Mouse (Mus musculus) hindbrain, embryonic 10.5 days (tissue): ENCODE results near the gene Hebp1. TPM values are rescaled to one million over a fixed set of nuclear protein-coding genes. Genes with fewer than 3 reads are reported as not detected.

ENCODE experiments used
- DNase-seq: peaks from one replicate; pipeline ENCODE4 v3.0.0-alpha.2; 2017; ENCODE audit warnings: low spot score
- H3K27ac ChIP-seq: fragments of 300-500 bp; sonication (generic); 2 replicates; pipeline ENCODE4 v1.5.1; 2016; ENCODE audit warnings: mild to moderate bottlenecking, moderate library complexity
- H3K27me3 ChIP-seq: fragments of 300-500 bp; sonication (generic); 2 replicates; pipeline ENCODE4 v1.6.1; 2016; ENCODE audit warnings: mild to moderate bottlenecking; ENCODE audit not compliant: poor library complexity, insufficient read depth, severe bottlenecking
- H3K36me3 ChIP-seq: fragments of 300-500 bp; sonication (generic); 2 replicates; pipeline ENCODE4 v1.6.1; 2016; ENCODE audit warnings: mild to moderate bottlenecking, moderate library complexity
- H3K4me1 ChIP-seq: fragments of 300-500 bp; sonication (generic); replicated peaks from 2 replicates; pipeline ENCODE4 v1.6.1; 2016; ENCODE audit warnings: mild to moderate bottlenecking
- H3K4me3 ChIP-seq: fragments of 300-500 bp; sonication (generic); 2 replicates; pipeline ENCODE4 v1.5.1; 2016; ENCODE audit warnings: mild to moderate bottlenecking, moderate library complexity
- H3K9me3 ChIP-seq: fragments of 300-500 bp; sonication (generic); 2 replicates; pipeline ENCODE4 v1.6.1; 2016; ENCODE audit warnings: mild to moderate bottlenecking, moderate library complexity
- WGBS: fragments of 180-500 bp; shearing (Covaris S2); methylation state at CpG from one replicate; pipeline ENCODE4 v1.1.7; 2016; 5-methylcytosine and 5-hydroxymethylcytosine counted together
- polyA plus RNA-seq: library from polyadenylated mRNA; unstranded; fragments of >200 nt; fragmentation: Nextera tagmentation; extraction: Ambion mirVana; gene quantifications from 2 replicates; pipeline ENCODE4 v1.2.1, GENCODE M21; 2016

The Hebp1 gene
- polyA plus RNA-seq, 1 experiment from 2014 or later = 9.0 TPM

DNA sequence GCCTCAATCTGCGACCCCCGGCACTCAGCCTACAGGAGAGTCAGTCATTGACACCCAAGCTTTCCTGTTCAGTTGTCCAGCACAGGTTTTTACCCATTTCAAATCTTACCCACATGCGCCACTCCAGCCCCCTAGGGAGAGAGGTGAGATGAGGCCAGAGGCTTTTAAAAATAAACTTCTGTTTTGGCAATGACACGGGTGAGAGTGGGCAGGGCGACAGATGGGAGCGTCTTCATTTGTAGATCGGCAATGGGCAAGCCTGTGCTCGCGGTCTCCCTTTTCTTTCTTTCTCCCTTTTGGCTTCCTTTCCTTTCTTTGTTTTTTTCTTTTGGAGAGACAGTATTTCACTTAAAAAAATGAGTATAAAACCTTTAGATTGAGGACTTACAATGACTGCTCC lies 64.3 kb downstream of the Hebp1 start:
- no peak for DNase-seq
- H3K9me3 ChIP-seq = no peaks in the 10 kb centered on the region
- no peaks in the 10 kb centered on the region for H3K27me3 ChIP-seq
- WGBS = 90% methylated on average over 9 of the region's 9 CpGs
- no peak overlapping the region for H3K4me3 ChIP-seq
- H3K4me1 ChIP-seq = peaks cover 24% of the 10 kb centered on the region
- no peak overlapping the region for H3K27ac ChIP-seq
- H3K36me3 ChIP-seq = no peaks in the 10 kb centered on the region

- H3K36me3 ChIP-seq = no peaks in the 10 kb centered on the region
- no peaks in the 10 kb centered on the region for H3K27me3 ChIP-seq
- no peak for DNase-seq
- no peak overlapping the region for H3K4me3 ChIP-seq
- H3K27ac ChIP-seq = no peak overlapping the region
- WGBS = 88% methylated on average over 7 of the region's 7 CpGs
- no peaks in the 10 kb centered on the region for H3K9me3 ChIP-seq
- H3K4me1 ChIP-seq = peaks cover 20% of the 10 kb centered on the region
These were observed 64.7 kb downstream of the Hebp1 start for GRCm38 (mm10) chr6:135133086-135133485.

GRCm38 (mm10) chr6:135124755-135125380 lies 73.0 kb downstream of the Hebp1 start:
- WGBS = 61% methylated on average over 5 of the region's 5 CpGs
- peak; percentile 24 for DNase-seq

DNA sequence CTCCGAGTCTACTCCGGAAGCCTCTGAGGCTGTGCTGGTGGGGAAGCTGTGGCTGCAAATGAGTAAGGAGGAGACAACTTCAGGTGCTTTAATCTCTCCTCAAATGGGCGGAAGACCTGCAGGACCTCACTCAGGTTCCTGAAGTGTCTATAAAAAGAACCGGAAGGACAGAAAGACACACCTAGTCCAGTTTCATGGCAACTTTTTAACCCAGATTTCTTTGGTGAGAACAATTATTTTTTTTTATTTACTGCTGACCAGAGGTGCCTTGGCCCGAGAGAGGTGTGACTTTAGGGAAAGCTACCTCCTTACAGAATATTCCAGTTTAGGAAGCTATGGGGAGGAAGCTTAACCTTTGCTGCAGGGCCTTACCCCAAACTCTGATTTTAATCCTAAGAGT lies 79.6 kb downstream of the Hebp1 start, which contains the start of gene Gprc5d:
Gprc5d (minus strand) TSS at position 101 of the 400 bp plus-strand sequence.
- H3K4me3 ChIP-seq = no peak within 1 kb of the TSS
- DNase-seq = no peak
- peaks cover 28% of the 10 kb centered on the region for H3K27me3 ChIP-seq
- no peaks in the 10 kb centered on the region for H3K36me3 ChIP-seq
- H3K9me3 ChIP-seq = no peaks in the 10 kb centered on the region
- peaks cover 3% of the 10 kb centered on the region for H3K4me1 ChIP-seq
- no peak within 1 kb of the TSS for H3K27ac ChIP-seq
- 90% methylated on average over 5 of the region's 5 CpGs for WGBS

More at GRCm38 (mm10) chr6:135124755-135125380, 73.0 kb downstream of the Hebp1 start:
- Histone ChIP-seq H3K27me3 (no peaks in the 10 kb centered on the region), H3K27ac (no peak overlapping the region), H3K9me3 (no peaks in the 10 kb centered on the region), H3K36me3 (no peaks in the 10 kb centered on the region), H3K4me3 (no peak overlapping the region), H3K4me1 (peaks cover 4% of the 10 kb centered on the region)

DNA sequence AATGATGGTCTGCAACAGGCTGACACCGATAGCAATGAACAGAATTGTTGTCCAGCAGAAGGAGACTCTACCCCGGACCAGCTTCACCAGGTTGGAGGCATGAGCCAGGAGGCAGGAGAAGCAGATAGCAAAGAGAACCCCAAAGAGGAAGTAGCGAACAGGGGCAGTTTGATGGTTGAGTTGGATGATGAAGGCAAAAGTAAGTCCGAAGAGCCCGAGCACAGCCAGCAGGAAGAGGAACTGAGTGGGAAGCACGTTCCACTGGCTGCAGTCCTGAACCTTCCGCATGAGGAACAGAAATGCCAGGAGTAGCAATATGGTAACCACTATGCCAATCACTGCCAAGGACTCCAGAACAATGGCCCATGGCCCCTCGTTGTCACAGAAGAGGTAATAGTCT lies 81.3 kb downstream of the Hebp1 start:
- peaks cover 16% of the 10 kb centered on the region for H3K4me1 ChIP-seq
- H3K9me3 ChIP-seq = no peaks in the 10 kb centered on the region
- H3K27me3 ChIP-seq = peaks cover 28% of the 10 kb centered on the region

DNA sequence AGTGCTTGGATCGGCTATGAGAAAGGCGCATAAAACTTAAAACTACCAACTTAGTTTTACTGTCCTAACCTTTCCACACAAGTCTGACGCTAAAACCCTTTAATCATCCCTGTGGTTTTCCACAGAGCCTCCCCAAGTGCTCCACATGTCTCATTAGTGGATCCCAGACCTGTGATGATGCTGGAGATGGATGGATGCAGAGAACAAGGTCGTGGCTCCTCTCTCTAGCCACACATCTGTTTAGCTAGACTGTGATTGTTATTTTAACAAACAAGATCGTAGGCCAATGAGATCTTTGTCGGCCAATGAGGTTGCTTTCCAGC lies 84.7 kb downstream of the Hebp1 start:
- DNase-seq = no peak
- Histone ChIP-seq H3K4me3 (no peak overlapping the region), H3K9me3 (no peaks in the 10 kb centered on the region), H3K4me1 (peaks cover 16% of the 10 kb centered on the region), H3K27me3 (peaks cover 51% of the 10 kb centered on the region), H3K36me3 (no peaks in the 10 kb centered on the region), H3K27ac (peak overlapping the region; percentile 71)
- WGBS = 15% methylated on average over 6 of the region's 6 CpGs

More for the DNA sequence above, 81.3 kb downstream of the Hebp1 start:
- no peaks in the 10 kb centered on the region for H3K36me3 ChIP-seq
- no peak overlapping the region for H3K4me3 ChIP-seq
- no peak overlapping the region for H3K27ac ChIP-seq
- DNase-seq = no peak
- WGBS = 92% methylated on average over 8 of the region's 8 CpGs

DNA sequence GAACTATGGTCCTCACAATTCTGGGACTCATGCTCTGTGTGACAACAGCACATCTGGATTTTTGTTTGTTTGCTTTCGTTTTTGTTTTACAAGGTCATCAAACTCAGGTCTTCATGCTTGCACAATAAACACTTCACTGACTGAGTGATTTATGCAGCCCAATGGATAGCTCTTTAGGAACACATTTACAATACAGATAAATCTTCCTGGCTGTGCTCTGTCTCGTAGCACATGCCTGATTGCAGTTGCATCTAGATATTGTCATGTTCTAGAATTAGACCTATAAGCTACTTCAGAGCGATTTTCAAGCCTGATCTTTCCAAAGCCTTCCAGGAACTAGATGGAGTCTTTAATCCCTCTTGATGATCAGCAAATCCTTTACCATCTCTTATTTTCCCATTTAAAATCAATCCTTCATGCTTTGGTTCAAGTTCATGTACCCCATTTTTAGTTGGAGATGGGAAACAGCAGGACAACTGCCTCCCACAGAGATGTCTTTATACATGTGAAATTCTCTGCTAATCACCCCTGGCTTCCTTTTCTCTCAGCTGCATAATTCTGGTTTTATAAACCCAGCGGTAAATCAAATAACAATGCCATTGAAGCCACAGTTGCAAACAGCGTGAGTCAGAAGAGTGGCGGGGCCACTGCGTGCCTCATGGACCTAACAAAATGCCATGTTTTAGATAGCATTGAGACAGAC lies 85.3 kb downstream of the Hebp1 start:
- Histone ChIP-seq H3K27me3 (peaks cover 51% of the 10 kb centered on the region), H3K4me3 (no peak overlapping the region), H3K4me1 (peaks cover 16% of the 10 kb centered on the region), H3K27ac (peak overlapping the region; percentile 71; the same call in 1 of the 2 replicates), H3K9me3 (no peaks in the 10 kb centered on the region), H3K36me3 (no peaks in the 10 kb centered on the region)
- peak; percentile 48 for DNase-seq
- WGBS = 19% methylated on average over 7 of the region's 7 CpGs

- Histone ChIP-seq H3K27ac (no peak overlapping the region), H3K9me3 (no peaks in the 10 kb centered on the region), H3K27me3 (peaks cover 49% of the 10 kb centered on the region), H3K4me1 (peaks cover 18% of the 10 kb centered on the region), H3K4me3 (no peak overlapping the region), H3K36me3 (no peaks in the 10 kb centered on the region)
- no peak for DNase-seq
- WGBS = 87% methylated on average over 6 of the region's 6 CpGs
These were observed 90.8 kb downstream of the Hebp1 start for GRCm38 (mm10) chr6:135107014-135107413.

DNA sequence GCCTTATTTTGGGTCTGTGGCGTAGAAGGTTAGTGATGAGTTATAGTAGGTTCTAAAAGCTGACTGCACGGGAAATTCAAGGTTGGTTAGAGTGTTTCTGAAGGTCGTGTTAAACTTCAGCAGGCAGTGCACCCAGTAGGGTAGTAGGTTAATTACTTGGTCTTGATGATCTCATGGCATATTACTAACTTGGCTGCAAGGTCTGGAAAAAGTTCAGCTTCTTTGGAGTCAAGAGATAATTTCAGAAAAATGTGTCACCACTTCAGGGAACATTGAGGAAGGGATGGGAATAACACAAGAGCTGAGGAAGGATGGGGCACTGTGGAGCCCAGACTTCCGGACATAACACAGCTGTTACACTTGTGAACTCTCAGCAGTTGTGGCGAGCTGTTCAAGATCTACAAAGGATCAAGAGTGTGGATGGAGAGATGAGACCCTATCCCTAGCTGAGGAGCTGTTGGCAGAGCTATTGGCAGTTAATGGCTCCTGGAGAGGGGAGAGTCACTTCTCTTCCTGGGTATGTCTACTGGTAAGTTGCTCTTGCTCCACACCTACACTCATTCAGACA lies 95.0 kb downstream of the Hebp1 start:
- no peak for DNase-seq
- H3K27ac ChIP-seq = no peak overlapping the region
- H3K4me3 ChIP-seq = no peak overlapping the region
- peaks cover 27% of the 10 kb centered on the region for H3K27me3 ChIP-seq
- 84% methylated on average over 5 of the region's 5 CpGs for WGBS
- peaks cover 21% of the 10 kb centered on the region for H3K4me1 ChIP-seq
- no peaks in the 10 kb centered on the region for H3K36me3 ChIP-seq
- H3K9me3 ChIP-seq = no peaks in the 10 kb centered on the region

GRCm38 (mm10) chr6:135100787-135101472 lies 96.9 kb downstream of the Hebp1 start:
- no peak for DNase-seq
- H3K27ac ChIP-seq = no peak overlapping the region
- peaks cover 23% of the 10 kb centered on the region for H3K4me1 ChIP-seq
- no peak overlapping the region for H3K4me3 ChIP-seq
- no peaks in the 10 kb centered on the region for H3K36me3 ChIP-seq
- no peaks in the 10 kb centered on the region for H3K9me3 ChIP-seq
- 81% methylated on average over 15 of the region's 15 CpGs for WGBS
- H3K27me3 ChIP-seq = peaks cover 25% of the 10 kb centered on the region

DNA sequence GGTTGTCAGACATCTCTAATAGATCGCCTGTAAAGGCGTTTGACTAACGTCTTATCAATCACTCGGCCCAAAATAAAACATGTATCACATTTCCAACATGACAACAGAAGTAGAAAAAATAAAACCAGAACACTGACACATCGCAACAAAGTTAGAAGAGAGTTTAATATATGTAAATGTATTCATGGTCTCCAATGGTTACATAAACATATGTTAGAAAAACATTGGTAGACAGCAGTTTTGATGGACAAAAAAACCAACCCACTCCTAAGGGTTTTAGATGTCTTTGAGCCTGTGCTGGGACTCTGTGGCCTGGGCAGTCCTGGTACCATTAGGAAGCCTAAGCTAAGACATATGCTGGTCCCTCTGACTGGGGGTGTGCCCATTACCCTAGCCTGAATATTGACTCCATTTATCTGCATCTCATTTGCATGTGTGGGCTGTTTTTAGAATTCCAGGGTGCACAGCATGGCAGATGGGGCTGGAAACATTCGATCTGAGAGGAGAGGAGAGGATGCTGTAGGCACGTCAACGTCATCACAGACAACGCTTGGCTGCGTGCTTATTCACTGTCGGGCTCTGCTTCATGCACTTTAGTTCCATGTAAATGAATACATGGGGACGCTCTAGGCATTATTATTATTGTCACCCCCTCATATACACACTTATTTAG lies 104.9 kb downstream of the Hebp1 start:
- DNase-seq = no peak
- H3K27me3 ChIP-seq = peaks cover 10% of the 10 kb centered on the region
- H3K4me3 ChIP-seq = no peak overlapping the region
- H3K4me1 ChIP-seq = peaks cover 23% of the 10 kb centered on the region
- H3K9me3 ChIP-seq = no peaks in the 10 kb centered on the region
- H3K36me3 ChIP-seq = no peaks in the 10 kb centered on the region
- WGBS = 86% methylated on average over 12 of the region's 12 CpGs
- H3K27ac ChIP-seq = no peak overlapping the region

DNA sequence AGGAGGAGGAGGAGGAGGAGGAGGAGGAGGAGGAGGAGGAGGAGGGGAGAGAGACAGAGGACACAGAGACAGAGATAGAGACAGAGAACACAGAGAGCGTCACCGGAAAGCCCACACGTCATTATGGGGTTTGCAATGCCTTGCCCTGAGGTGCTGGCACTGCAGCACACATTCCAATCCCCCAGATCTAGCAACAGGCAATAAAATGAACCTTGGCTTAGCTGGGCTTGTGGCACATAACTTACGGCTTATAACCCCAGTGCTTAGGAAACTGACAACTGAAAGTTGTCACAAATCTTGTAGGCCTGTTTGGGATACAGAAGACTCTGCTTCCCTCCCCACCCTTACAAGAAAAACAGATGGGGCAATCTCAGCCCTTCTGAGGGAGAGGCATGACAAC lies 107.2 kb downstream of the Hebp1 start:
- DNase-seq = no peak
- Histone ChIP-seq H3K4me3 (no peak overlapping the region), H3K27ac (no peak overlapping the region), H3K4me1 (peaks cover 22% of the 10 kb centered on the region), H3K36me3 (no peaks in the 10 kb centered on the region), H3K27me3 (peaks cover 10% of the 10 kb centered on the region), H3K9me3 (no peaks in the 10 kb centered on the region)
- WGBS = 68% methylated on average over 4 of the region's 4 CpGs
